ENCODE assay signal across 9 mouse cellular contexts in the genomic region with DNA sequence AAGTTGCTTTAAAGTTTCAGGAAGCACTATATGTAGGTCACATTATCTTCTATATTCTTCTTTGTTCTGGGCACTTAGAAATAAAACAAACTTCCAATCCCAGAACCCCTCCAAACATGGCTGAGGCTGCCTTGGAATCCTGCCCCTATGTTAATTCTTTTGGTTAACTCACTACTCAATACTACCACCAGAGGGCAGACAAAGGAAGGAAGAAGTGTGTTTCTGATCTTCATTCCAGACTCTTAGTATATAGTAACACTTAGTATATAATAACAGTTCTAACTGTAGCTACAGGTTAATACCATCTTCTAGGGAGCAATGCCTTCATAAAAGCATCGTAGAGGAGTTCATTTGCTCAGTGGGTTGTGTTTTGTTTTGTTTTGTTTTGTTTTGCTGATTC. TPM values are rescaled to one million over a fixed set of nuclear protein-coding genes. Genes with fewer than 3 reads are reported as not detected.
A peak's percentile ranks its signal among the peaks of the same experiment; 100 is the strongest.
DNase-seq lines count a peak whose midpoint lies in the region; ATAC-seq lines count a peak whose summit lies in the region.
"Had no signal": no experiment of that assay in that cellular context is flagged by ENCODE, and none has a peak within 500 bp of the region (broad histone marks: within the 10 kb centered on the region; RNA-seq: fewer than 3 reads in every experiment).

No protein-coding gene starts in this region.

- 69% methylated on average over 1 of the region's 1 CpGs for WGBS in kidney, embryonic 14.5 days
- 64% methylated on average over 1 of the region's 1 CpGs for WGBS in kidney, embryonic 16.5 days

- no peak overlapping the region for H3K27ac ChIP-seq in kidney, embryonic 14.5 days (ENCODE audit: low read depth, low read length)
- H3K27ac ChIP-seq in kidney, embryonic 16.5 days (ENCODE audit: low read length) = no peak overlapping the region
- H3K27ac ChIP-seq: liver, embryonic 15.5 days had no signal

- H3K4me1 ChIP-seq in kidney, embryonic 14.5 days (ENCODE audit: control insufficient read depth, insufficient read depth, low read length) = no peaks in the 10 kb centered on the region
- no peaks in the 10 kb centered on the region for H3K4me1 ChIP-seq in kidney, embryonic 16.5 days (ENCODE audit: insufficient read depth, low read length)
- H3K4me1 ChIP-seq: liver, embryonic 15.5 days had no signal

- no peaks in the 10 kb centered on the region for H3K9me3 ChIP-seq in kidney, embryonic 14.5 days (ENCODE audit: control insufficient read depth, low read length)
- H3K9me3 ChIP-seq in kidney, embryonic 16.5 days (ENCODE audit: low read length) = no peaks in the 10 kb centered on the region
- H3K9me3 ChIP-seq: liver, embryonic 15.5 days had no signal

- ATAC-seq in kidney, embryonic 14.5 days (ENCODE audit: low FRiP score, low TSS enrichment) = 0 out of 2 replicates have a peak, but pooled peaks have one; percentile 62
- ATAC-seq in kidney, embryonic 16.5 days (ENCODE audit: low FRiP score, low TSS enrichment) = no peak
- ATAC-seq in CD4-positive, CD25-positive, alpha-beta regulatory T cell, adult 4 months = peak; percentile 76
- ATAC-seq in erythroblast, adult 5-6 weeks (replicated peaks; ENCODE audit: low FRiP score, poor library complexity, severe bottlenecking) = no peak

- H3K27me3 ChIP-seq in kidney, embryonic 14.5 days (ENCODE audit: control insufficient read depth, insufficient read depth, low read length) = no peaks in the 10 kb centered on the region
- H3K27me3 ChIP-seq in kidney, embryonic 16.5 days (ENCODE audit: insufficient read depth, low read length) = no peaks in the 10 kb centered on the region
- H3K27me3 ChIP-seq: liver, embryonic 15.5 days had no signal

- H3K9ac ChIP-seq in kidney, embryonic 14.5 days (ENCODE audit: low read depth, low read length) = no peak overlapping the region
- no peak overlapping the region for H3K9ac ChIP-seq in kidney, embryonic 16.5 days (replicated peaks; ENCODE audit: low read length)
- H3K9ac ChIP-seq: liver, embryonic 15.5 days had no signal

- no peak overlapping the region for H3K4me3 ChIP-seq in kidney, embryonic 14.5 days (ENCODE audit: low read length)
- H3K4me3 ChIP-seq in kidney, embryonic 16.5 days (ENCODE audit: low read length) = no peak overlapping the region
- H3K4me3 ChIP-seq: liver, embryonic 15.5 days had no signal

- H3K4me2 ChIP-seq in kidney, embryonic 14.5 days (replicated peaks; ENCODE audit: low read depth, low read length) = no peak overlapping the region
- H3K4me2 ChIP-seq in kidney, embryonic 16.5 days (replicated peaks; ENCODE audit: low read depth, low read length) = no peak overlapping the region
- H3K4me2 ChIP-seq: liver, embryonic 15.5 days had no signal

- DNase-seq in A20 (ENCODE audit: low read depth, low spot score) = peak; percentile 43
- DNase-seq in embryo, embryonic 11 days = peak; percentile 68
- peak; percentile 77 for DNase-seq in retina, embryonic 14.5 days (ENCODE audit: low spot score)
- DNase-seq in adrenal gland, postnatal 10 days = no peak

- peaks cover 5% of the 10 kb centered on the region; the same call in 1 of the 2 replicates for H3K36me3 ChIP-seq in kidney, embryonic 14.5 days (ENCODE audit: control insufficient read depth, insufficient read depth, low read length)
- peaks cover 8% of the 10 kb centered on the region; the same call in 1 of the 2 replicates for H3K36me3 ChIP-seq in kidney, embryonic 16.5 days (ENCODE audit: insufficient read depth, low read length)
- H3K36me3 ChIP-seq: liver, embryonic 15.5 days had no signal

RNA-seq across cellular contexts. Expression of a gene that starts 32.6 kb away (rescaled TPM):
- 45.1 and 66.4 TPM in 2 replicates for polyA plus RNA-seq in kidney, embryonic 14.5 days (2014; fragmentation: Nextera tagmentation; extraction: Ambion mirVana)
- polyA plus RNA-seq in kidney, embryonic 16.5 days (2015; fragmentation: Nextera tagmentation; extraction: Ambion mirVana) = 116 and 117 TPM in 2 replicates
- under 1 TPM; 0.34 to 0.50 TPM for polyA plus RNA-seq in CD4-positive, CD25-positive, alpha-beta regulatory T cell, adult 4 months (2017; shearing (Covaris generic))
- total RNA-seq in erythroblast, adult 5-6 weeks (2015; ENCODE audit: low replicate concordance) = not detected in 2 replicates
- not detected in 2 replicates for total RNA-seq in erythroblast, adult 5-6 weeks (2017; ENCODE audit: low replicate concordance)
- total RNA-seq in adrenal gland, postnatal 10 days (2021) = 10 to 100 TPM in 1 of 2 experiments, 1 to 10 TPM in 1; 9.1 to 11.1 TPM

Comparison
In these comparisons a context has a peak if more than half of its experiments do, and no peak if none do; other contexts are left out.
1. ATAC-seq: peak in kidney, embryonic 14.5 days (single experiment) and CD4-positive, CD25-positive, alpha-beta regulatory T cell, adult 4 months (single experiment); none in kidney, embryonic 16.5 days (single experiment) and erythroblast, adult 5-6 weeks (single experiment).
2. RNA of a gene that starts 32.6 kb away (polyA plus RNA-seq): 116 to 117 TPM in kidney, embryonic 16.5 days and 45.1 to 66.4 TPM in kidney, embryonic 14.5 days; 0.34 to 0.50 TPM in CD4-positive, CD25-positive, alpha-beta regulatory T cell, adult 4 months; every median in the first group is over 10 times any median in the second.